Mouse (Mus musculus) thymus, postnatal 14 days (tissue): ENCODE results near the gene Gm21969.

Source experiments
- DNase-seq: peaks from one replicate; pipeline ENCODE4 v3.0.0; 2021

Gm21969 gene

DNA sequence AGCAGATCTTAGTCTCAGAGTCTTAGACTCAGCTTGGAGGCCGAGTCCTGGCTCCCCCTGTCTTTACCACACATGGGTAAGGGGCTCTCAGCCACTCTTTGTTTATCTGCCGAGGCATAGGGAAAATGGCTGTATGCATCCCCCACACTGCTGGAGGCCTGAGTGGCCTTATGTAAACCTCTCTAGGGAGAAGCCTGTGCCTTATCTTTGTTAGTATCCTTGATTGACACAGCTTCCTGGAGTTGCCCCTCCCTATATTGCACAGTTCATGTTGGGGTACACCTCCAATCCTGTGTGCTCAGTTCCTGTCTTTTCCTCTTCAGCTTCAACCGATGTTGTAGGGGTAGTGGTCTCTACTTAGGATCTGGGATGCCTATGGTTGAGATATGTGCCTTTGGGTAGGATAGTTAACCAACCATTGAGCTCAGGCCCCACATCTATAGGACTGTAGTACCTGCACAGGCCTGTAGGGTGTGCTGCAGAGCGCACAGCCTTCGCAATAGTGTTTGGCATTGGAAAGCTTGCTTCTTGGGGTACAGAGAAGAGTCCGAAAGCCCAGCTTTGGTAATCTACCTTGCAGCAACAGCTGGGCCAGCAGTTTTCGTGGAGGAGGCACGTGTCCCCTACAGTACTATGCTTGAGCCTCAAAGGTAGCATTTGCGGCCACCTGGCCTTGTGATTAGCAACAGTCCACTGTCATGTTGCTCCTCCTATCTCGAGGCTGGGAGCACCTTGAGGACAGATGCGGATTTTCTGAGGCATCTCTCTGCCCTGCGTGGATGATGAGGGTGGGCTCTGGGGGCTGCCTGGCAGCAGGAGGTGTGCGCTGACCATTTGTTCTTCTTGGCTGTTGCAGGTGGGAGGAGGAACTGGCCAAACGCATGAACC lies at the start of gene Gm21969:
Gm21969 (plus strand) TSS at position 830 of the 888 bp plus-strand sequence.
- DNase-seq = peak; percentile 78

DNA sequence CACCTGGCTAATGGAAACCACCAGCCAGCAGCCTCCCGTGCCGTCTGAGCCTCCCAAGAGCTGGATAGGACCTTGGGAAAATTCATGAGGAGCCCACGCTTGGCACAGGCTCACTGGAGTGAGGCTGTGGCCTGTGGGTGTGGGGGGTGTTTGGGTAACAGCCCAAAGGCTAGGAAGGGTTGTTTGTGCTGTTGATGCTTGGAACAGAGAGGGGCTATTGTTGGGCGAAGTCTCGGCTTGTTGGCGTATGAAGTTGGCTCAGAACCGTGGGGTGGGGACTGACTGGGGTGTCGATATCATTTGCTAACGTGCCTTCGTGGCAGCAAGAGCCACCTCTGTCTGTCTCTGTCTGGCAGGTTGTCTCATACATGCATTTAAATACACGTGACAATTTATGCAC lies 47.8 kb upstream of the Gm21969 start:
- DNase-seq = no peak

DNA sequence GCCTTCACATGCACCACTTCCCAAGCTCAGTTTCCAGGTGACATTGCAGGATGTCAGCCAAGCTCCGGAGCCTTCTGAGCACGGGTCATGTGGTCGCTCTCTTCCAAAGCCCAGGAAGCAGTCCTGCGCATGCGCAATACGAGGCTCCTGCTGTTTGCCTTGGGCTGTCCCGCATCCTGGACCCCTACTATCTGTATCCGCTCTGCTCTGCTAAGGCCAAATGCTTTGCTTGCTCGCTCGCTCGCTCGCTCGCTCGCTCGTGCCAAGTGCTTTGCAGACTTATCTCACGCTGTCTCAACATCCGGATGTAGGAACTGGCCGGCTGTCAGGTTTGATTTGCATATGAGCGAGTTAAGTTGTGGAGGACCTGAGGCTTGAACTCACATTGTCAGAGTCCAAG lies 47.0 kb upstream of the Gm21969 start:
- DNase-seq = no peak

DNA sequence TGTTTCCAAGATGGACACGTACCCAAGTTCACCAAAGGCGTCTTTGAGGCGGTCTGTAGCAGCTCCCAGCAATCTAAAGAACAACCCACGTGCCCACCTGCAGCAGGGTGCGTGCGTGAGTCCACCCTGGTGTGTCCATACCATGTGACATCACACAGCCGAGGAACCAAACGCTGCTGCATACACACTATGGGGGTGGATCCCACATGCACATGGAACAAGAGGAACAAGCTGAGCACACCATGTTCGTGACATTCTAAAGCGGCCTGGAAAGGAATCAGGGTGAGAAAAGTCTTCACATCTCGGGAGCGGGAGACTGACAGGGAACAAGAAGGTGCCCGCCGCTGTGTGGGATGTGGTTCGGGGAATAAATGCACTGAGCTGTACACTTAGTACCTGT lies 34.6 kb upstream of the Gm21969 start:
- no peak for DNase-seq

DNA sequence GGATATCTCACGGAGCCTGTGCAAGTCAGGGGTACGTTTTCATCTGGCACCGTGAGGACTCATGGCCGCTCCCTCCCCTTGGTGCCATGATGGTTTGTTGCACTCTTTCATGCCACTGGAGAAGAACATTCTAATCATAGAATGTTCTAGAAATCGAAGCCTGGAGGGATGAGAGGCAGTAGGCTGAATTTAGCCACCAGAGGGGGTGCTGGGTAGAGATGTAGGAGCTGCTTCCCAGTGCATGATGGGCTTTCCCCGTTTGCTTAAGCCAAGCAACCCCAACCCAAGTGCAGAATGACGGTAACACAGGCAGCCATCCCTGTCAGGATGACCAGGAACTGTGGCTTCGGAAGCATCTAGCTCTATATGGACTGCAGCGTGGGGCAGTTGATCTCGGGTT lies 32.2 kb upstream of the Gm21969 start:
- DNase-seq = peak; percentile 54

DNA sequence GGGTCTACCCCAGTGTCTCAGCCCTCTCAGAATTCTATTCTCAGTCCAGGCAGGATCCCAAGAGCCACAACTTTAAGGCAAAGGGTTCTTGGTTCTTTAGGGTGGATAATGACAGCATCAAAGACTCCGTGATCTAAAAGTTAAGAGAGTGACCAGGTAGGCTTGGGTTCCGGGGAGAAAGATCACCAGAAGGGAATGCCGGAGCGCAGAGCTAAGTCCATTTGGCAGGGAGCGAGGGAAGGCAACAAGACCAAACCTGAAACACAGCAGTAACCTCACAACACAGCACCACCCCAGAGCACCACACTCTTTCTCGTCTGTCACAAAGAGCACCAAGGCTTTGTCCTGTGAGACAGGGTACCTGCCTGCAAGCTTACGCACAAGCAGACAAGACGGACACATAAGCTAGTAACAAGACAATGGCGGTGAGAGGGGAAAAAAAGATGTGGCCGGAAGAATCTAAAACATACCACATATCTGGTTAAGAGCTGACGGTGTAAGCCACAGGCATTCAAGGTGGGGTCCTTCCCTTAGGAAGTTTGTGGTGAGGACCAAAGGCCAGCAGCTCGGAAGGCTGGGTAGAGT lies 30.0 kb upstream of the Gm21969 start:
- DNase-seq = no peak

DNA sequence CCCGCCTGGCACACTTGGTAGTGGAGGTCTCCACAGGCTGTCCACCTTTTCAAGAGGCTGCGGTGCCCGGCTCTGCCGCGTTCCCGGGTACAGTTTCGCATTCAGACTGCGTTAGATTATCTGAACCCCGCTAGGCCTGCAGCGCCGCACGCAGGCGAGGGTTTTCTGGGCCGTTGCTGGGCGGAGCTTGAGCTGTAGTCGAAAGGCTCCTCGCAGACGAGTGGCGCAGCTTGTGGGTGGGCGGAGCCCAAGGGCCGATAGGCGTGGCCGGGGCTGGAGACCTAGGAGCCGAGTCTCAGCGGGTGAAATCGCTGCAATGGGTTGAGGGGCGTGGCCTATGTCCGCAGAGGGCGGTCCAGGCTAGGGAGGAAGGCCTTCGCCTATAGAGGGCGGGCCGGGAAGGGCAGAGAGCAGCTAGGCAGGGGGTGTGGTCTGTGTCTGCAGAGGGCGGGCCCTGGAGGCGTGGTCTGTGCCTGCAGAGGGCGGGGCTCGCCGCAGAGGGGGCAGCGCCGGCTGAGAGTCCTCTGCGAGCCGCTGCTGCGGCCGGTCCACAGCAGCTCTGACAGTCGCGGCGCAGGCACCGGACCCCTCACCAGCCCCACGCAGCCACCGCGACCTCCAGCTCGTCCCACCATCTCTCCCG lies 28.7 kb upstream of the Gm21969 start:
- DNase-seq = peak; percentile 99

DNA sequence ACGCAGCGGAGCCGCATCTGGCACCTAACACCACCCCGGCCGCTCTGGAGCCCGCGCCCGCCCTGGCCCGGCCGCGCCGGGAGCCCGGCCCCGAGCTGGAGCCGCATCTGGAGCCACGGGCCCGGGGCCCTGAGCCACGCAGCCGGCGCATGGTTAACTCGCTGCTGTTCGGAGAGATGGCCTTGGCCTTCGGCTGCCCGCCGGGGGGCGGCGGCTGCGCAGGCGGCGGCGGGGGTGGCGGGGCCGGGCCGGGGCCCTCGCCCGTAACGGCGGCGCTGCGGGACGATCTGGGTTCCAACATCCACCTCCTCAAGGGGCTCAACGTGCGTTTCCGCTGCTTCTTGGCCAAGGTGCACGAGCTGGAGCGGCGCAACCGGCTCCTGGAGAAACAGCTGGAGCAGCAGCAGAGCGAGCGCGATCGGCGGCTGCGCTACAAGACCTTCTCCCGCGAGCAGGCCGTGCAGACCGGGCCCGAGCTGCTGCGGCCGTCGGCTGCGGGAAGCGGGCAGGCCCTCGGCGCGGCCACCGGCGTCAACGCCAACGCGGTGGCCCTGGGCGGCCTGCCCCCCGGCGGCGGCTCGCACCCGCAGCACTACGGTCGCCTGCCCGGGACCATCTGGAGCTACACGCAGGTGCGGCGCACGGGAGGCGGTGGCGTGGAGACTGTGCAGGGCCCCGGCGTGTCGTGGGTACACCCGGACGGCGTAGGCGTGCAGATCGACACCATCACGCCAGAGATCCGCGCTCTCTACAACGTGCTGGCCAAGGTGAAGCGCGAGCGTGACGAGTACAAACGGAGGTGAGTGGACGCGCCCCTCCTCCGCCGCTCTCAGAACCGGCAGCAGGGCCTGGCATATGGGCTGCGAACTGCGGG lies 27.9 kb upstream of the Gm21969 start:
- DNase-seq = peak; percentile 71

DNA sequence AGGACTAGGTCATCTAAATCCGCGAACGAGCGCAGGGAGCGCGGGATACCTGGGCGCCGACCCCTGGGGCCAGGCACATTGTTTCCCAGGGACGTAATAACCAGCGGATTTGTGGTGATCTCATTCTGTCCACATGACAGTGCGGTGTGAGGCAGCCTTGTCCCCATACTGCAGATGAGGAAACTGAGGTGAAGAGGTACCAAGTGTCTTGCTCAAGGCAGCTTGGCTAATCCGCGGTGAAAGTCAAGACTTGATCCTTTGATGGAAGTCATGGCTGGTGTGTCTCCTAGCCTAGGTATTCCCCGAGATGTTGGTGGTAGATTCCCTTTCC lies 27.3 kb upstream of the Gm21969 start:
- no peak for DNase-seq

DNA sequence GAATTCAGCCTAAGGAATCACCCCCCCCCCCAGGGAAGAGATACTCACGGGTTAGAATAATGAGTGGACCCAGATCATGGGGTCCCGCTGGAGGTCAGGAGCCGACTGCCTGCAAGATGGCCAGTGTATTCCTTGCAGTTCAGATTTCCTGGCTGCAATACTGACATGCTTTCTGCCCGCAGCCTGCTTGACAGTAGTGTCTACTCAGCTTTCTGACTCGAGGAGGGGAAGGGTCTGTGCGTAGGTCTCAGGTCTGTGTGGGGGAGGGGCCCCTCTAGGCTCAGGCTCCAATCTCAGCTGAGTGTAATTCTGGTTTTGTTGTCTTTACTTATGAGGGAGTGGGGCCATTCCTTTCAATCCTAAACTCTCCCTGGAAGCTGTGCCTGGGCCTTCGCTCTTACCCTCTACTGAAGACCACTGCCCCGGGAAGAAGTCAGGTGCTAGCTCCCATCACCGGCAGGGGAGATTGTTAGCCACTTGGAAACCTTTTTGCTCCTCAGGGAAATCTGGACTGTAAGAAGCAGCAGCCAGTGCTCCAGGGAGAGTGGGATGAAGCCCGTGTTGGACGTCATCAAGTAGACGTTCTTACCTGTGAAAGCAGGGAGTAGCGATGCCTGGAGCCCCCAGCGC lies 26.6 kb upstream of the Gm21969 start:
- DNase-seq = no peak

DNA sequence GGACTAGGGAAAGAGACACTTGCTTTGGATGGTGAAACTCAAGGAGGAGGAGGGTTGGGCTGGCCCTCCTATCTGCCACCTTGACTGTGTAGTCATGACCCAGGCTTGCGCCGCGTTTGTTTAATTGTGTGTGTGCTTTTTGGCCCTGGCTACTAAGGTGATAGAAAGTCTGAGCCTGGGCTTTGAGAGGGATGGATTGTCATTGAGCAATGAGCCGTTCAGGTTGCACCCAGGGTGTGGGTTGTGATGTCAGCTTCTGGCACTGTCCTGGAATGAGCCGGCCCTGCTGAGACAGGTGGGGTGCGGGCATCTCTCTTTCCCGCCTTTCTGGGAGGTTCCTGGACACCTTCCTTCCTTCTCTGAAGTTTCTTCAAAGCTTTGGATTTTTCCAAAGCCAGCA lies 26.0 kb upstream of the Gm21969 start:
- DNase-seq = no peak

DNA sequence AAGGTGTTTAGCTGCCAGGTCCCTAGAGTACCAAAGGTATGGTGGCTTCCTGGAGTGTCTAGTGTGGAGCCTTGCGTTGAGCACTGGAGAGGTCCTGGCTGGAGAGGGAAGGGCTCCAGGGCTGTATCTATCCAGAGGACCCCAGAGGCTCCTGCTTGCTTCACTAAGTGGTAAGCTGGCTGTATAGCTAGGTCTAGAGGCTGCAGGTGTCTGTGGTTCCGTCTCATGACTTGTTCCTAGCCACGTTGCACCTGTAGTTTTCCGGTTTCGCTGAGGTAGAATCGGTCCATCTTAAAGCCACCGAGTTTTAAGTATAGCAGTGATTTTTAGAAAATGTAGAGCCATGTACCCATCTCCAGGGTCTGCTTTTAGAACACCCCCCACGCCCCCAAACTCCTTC lies 24.6 kb upstream of the Gm21969 start:
- no peak for DNase-seq

DNA sequence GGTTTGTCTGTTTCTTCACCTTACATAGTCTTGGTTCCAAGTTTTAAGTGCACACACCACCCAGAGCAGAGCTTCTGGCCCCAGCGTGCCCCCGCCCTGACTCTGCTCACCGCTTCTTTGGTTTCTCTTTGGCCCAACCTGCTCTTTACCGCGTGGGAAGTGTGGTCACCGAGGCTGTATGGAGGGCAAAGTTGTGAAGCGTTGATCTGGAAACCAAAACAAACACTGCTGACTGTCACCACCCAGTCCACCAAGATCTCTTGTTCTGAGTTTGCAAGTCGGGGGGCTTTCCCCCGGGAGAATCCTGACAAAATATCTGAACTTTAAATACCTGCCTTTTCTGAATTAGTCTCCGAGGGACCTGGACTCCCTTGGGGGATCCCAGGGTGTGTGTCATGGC lies 24.0 kb upstream of the Gm21969 start:
- no peak for DNase-seq

DNA sequence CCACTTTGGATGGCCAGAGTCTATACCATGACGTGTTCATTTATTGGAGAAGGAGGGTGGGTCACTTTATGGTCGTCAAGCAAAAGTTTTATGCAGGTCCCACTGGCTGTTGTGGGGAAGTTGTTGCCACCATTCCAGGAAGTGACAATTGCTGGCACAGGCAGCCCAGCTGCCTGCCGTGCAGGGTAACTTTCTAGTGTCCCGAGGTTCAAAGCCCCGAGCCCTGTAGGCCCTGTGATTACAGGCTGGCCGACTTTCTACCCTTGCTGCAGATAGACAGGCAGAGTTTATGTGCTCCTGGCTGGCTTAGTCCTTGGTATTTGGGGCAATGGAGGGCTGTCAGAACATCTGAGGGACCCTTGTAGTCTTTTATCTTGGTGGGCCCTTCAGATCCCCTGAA lies 23.5 kb upstream of the Gm21969 start:
- no peak for DNase-seq

DNA sequence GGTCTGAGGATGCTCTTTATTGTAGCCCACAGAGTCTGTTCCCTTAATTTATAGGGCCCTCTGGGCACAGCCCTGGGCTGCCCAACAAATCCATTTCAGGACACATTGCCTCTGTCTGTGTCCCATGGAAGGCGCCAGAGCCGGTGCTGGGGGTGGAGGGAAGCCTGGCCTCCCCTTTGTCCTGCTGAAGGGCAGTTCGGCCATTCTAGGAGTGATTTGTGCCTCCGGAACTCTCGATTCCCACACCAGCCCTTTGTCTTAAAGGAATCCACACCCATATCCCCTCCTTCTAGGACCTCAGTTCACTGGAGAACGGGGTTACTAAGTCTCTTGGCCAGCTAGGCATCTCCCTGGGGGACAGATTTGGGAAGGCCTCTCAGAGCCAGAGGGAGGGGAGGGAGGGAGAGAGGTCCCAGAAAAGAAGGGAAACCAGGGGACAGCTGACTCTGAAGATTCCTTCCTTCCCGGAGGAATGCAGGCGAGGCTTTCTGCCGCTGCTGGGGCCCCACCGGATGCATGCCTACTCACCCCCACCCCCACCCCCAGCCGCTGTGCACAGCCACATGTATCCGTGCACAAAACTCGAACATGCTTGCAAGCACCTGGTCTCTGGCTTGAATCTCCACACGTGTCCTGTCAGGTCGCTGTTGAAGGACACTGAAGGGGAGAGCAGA lies 22.2 kb upstream of the Gm21969 start:
- DNase-seq = no peak

DNA sequence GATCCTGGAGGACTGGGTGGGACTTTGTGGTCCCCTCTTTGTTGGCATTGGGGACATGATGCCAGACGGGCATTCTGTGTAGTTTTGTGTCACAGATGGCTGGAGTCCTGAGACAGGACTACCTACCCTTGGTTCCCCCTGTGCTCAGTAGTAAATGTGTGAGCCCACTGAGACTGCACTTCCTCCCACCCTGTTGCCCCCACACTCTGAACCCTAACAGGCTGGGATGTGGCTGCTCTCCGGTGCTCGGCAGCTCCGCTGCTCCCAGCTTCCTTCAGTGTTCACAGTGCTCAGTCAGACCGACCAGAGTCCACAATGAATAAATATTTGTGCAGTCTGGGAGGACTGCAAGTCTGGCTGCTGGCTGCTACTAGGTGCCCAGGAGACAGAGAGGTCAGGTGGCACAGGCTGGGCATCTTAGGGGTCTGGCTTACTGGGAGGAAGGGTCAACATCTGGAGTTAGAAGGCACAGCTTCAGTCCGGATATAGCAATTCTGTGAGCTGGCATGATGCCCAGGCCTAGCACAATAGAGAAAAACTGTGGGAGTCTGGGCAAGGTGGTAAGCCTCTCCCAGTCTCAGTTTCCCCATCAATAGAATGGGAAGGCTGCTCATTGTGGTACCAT lies 21.4 kb upstream of the Gm21969 start:
- DNase-seq = no peak

DNA sequence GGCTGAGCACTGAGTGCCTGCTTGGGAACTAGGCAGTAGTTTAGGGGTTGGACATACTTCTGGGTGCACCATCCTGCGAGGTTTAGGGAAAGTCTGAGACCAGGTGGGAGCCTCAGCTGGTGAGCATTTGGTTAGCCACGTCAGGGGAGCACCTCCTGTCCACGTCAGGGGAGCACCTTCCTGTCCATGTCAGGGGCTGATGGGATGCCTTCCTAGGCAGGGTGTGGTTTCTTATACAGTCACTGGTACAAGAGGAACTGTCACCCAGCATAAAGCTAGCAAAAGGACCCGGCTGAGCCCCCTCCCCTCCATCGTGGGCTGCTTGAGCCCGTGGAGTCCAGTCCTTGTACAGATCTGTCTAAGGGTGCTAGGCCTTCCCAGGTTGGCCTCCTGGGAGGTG lies 20.6 kb upstream of the Gm21969 start:
- DNase-seq = no peak

DNA sequence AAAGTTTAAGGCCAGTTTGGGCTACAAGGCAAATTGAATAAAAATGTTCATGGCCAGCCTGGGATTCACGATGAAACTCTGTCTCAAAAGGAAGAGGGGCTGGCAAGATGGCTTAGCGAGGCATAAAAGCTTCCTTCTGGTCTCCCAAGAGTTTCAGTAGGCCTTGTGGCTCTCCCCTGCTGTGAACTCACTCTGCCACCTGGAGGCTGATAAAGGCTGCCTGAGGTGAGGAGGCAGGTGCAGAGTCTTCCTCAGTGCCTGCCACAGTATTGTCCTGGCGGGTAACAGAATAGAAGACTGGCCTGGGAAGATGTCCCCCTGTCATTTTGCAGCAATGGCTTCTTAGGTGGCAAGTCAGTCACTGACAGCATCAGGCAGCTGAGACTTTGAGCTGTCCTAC lies 20.1 kb upstream of the Gm21969 start:
- no peak for DNase-seq

DNA sequence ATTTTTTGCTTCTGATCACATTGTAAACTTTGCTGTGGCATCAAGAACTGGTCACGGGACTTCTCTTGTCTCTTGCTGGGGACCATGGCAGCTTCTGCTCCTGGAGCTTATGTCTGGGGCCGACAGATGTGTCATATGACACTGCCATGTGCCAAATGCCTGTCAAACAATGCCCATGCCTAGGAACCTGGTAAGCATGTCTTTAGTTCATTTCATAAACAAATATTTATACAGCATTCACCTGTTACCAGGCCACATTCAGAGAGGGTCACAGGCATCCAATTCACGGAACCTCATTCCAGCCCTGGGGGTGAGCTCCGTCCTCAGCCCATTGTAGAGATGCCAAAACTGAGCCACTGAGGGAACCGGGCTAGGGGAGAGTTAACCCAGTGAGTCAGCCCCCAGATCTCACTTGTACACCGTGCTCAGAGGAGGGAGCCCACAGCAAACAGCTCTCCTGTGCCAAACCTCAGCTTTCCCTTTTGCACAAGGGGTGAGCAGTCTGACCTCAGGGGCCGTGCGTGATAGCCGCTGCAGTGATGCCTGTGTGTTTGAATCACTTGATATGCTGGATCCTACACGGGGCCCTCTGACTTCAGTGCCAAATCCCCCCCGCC lies 19.2 kb upstream of the Gm21969 start:
- no peak for DNase-seq

DNA sequence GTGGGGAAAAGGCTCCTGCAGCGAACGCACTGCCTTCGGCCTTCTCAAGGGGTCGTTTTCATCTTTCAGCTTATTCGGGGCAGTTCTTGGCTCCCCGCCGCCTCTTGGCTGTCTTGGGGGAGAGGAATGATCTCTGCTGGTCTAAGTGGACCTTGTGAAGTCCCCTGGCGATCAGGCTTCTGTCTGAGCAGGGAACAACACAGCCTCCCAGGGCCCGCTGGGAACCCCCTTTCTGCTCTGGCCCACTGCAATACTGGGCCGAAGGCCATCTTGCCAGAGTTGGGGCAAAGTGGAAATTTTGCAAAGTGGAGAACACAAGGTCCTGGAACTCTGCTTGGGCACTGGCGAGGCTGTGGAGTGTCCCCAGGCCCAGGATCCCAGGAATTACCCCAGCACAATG lies 18.3 kb upstream of the Gm21969 start:
- no peak for DNase-seq

DNA sequence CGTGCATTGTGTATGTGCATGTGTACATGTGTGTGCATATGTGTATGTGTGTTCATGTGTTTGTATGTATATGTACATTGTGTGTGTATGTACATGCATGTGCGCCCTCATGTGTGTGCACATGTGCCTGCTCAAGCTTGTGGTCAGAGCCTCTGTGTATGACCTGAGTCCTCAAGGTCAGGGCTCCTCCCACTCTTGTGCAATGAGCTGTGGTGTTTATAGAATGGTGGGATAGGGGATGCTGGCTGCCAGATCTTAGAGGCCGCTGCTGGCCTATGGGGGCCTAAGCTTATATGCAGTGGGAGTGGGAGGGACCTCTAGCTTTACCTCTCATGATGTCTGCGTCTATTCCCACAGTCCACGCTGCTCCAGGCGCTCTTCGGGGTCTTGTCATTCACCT lies 17.3 kb upstream of the Gm21969 start:
- DNase-seq = no peak
